In the genomic region with DNA sequence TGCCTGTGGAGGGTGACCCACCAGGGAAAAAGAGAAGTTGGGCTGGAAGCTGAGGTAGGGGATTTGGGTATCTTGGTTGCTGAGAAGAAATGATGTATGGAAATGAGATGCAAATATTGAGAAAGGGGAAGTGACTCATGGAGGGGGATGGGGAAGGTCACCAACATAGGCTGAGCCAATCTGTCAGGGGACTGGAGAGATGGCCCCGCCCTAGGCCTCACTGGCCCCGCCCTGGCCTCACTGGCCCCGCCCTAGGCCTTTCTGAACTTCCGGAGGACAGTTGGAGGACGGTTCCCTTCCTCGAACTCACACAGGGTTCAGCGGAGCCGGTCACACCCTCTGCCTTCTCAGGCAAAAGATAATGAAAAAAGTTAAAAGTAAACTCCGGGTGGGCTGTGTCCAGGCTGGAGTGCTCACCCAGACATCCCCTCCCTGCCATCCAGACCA, we compare ENCODE assay signal across 8 mouse cellular contexts. TPM values are rescaled to one million over a fixed set of nuclear protein-coding genes. Genes with fewer than 3 reads are reported as not detected.
DNase-seq lines count a peak whose midpoint lies in the region; ATAC-seq and TF ChIP-seq lines count a peak whose summit lies in the region.

No protein-coding gene starts in this region.

- H3K27me3 ChIP-seq in intestine, postnatal 0 days (replicated peaks; ENCODE audit: control insufficient read depth, insufficient read depth, low read length): no peaks in the 10 kb centered on the region
- H3K27me3 ChIP-seq in midbrain, embryonic 13.5 days: peaks cover 21% of the 10 kb centered on the region; the same call in 1 of the 2 replicates
- no peaks in the 10 kb centered on the region for H3K27me3 ChIP-seq in cerebellum, adult 2 months (ENCODE audit: control insufficient read depth, insufficient read depth, low read length)

- TF ChIP-seq POLR2A in cerebellum, adult 2 months (IDR thresholded peaks at IDR 0.05; ENCODE audit: borderline replicate concordance, insufficient read depth, low read length): no peak

- H3K9me3 ChIP-seq in intestine, postnatal 0 days (ENCODE audit: control insufficient read depth): no peaks in the 10 kb centered on the region
- no peaks in the 10 kb centered on the region for H3K9me3 ChIP-seq in midbrain, embryonic 13.5 days

- H3K4me3 ChIP-seq in intestine, postnatal 0 days (ENCODE audit: low read depth, low read length): no peak overlapping the region
- H3K4me3 ChIP-seq in midbrain, embryonic 13.5 days (replicated peaks): no peak overlapping the region
- no peak overlapping the region for H3K4me3 ChIP-seq in cerebellum, adult 2 months (replicated peaks; ENCODE audit: insufficient read depth, low read depth, low read length)

- no peak overlapping the region; the same call in 1 of the 2 replicates for H3K4me2 ChIP-seq in intestine, postnatal 0 days (replicated peaks; ENCODE audit: low read depth)
- no peak overlapping the region for H3K4me2 ChIP-seq in midbrain, embryonic 13.5 days (replicated peaks)

- 24% methylated on average over 9 of the region's 9 CpGs for WGBS in intestine, postnatal 0 days
- WGBS in midbrain, embryonic 13.5 days: 32% methylated on average over 9 of the region's 9 CpGs
- 47% methylated on average over 9 of the region's 9 CpGs for WGBS in cerebellum, adult 2 months

- no peak overlapping the region for H3K9ac ChIP-seq in intestine, postnatal 0 days (ENCODE audit: low read depth, low read length)
- H3K9ac ChIP-seq in midbrain, embryonic 13.5 days (replicated peaks): no peak overlapping the region

- TF ChIP-seq CTCF in intestine, postnatal 0 days (IDR thresholded peaks at IDR 0.05; ENCODE audit: low read depth): no peak
- TF ChIP-seq CTCF in cerebellum, adult 2 months (IDR thresholded peaks at IDR 0.05; ENCODE audit: borderline replicate concordance, insufficient read depth, low read depth, low read length): no peak

- no peaks in the 10 kb centered on the region for H3K36me3 ChIP-seq in intestine, postnatal 0 days (ENCODE audit: control insufficient read depth, insufficient read depth)
- no peaks in the 10 kb centered on the region for H3K36me3 ChIP-seq in midbrain, embryonic 13.5 days

- ATAC-seq in common myeloid progenitor, adult 5-6 weeks (replicated peaks; ENCODE audit: low read depth, poor library complexity, severe bottlenecking): peak; percentile 84
- ATAC-seq in intestine, postnatal 0 days: peak; percentile 77
- peak; percentile 18; the same call in 1 of the 2 replicates for ATAC-seq in midbrain, embryonic 13.5 days

- H3K4me1 ChIP-seq in intestine, postnatal 0 days (replicated peaks; ENCODE audit: control insufficient read depth, insufficient read depth, low read length): no peaks in the 10 kb centered on the region
- H3K4me1 ChIP-seq in midbrain, embryonic 13.5 days (replicated peaks): peaks cover 11% of the 10 kb centered on the region; the same call in 1 of the 2 replicates
- H3K4me1 ChIP-seq in cerebellum, adult 2 months (ENCODE audit: control insufficient read depth, insufficient read depth, low read length): no peaks in the 10 kb centered on the region

- peak; percentile 54 for DNase-seq in gastrocnemius, adult 18-20 months (ENCODE audit: low spot score)
- DNase-seq in gastrocnemius, postnatal 4 days (ENCODE audit: low spot score in 2 of 2): no peak
- DNase-seq in CD4-positive helper T cell, adult 2 months (ENCODE audit: low read depth, low spot score): peak; percentile 55
- no peak for DNase-seq in cerebellum, adult 2 months
- DNase-seq in layer of hippocampus, postnatal 36 days: no peak

- H3K27ac ChIP-seq in intestine, postnatal 0 days (ENCODE audit: low read depth, low read length): no peak overlapping the region
- H3K27ac ChIP-seq in midbrain, embryonic 13.5 days: no peak overlapping the region
- H3K27ac ChIP-seq in cerebellum, adult 2 months (ENCODE audit: insufficient read depth, low read length): no peak overlapping the region

RNA-seq across cellular contexts. Expression of a gene that starts 3.0 kb away (rescaled TPM):
- total RNA-seq in gastrocnemius, adult 18-20 months (2021): under 1 TPM; 0.23 to 0.64 TPM
- 1 to 10 TPM; 2.5 to 3.2 TPM for total RNA-seq in gastrocnemius, postnatal 4 days (2021)
- 1.6 and 2.6 TPM in 2 replicates for total RNA-seq in common myeloid progenitor, adult 5-6 weeks (2017)
- 2.1 and 2.2 TPM in 2 replicates for polyA plus RNA-seq in intestine, postnatal 0 days (2015; fragmentation: Nextera tagmentation; extraction: Ambion mirVana)
- 1.1 and 1.2 TPM in 2 replicates for polyA plus RNA-seq in midbrain, embryonic 13.5 days (2015; fragmentation: Nextera tagmentation; extraction: Ambion mirVana)
- 0.30 and 0.33 TPM in 2 replicates for polyA plus RNA-seq in cerebellum, adult 2 months (2012; rRNA removed)
- 1 to 10 TPM in 1 of 2 experiments, under 1 TPM in 1; 0.33 to 1.0 TPM for total RNA-seq in layer of hippocampus, postnatal 36 days (2021)

RNA-seq across cellular contexts. Expression of a gene that starts 10.2 kb away (rescaled TPM):
- total RNA-seq in gastrocnemius, adult 18-20 months (2021): 10 to 100 TPM; 11.6 to 19.4 TPM
- total RNA-seq in gastrocnemius, postnatal 4 days (2021): 10 to 100 TPM; 49.6 to 60.7 TPM
- 43.8 and 58.4 TPM in 2 replicates for total RNA-seq in common myeloid progenitor, adult 5-6 weeks (2017)
- 63.2 and 65.3 TPM in 2 replicates for polyA plus RNA-seq in intestine, postnatal 0 days (2015; fragmentation: Nextera tagmentation; extraction: Ambion mirVana)
- 123 and 129 TPM in 2 replicates for polyA plus RNA-seq in midbrain, embryonic 13.5 days (2015; fragmentation: Nextera tagmentation; extraction: Ambion mirVana)
- polyA plus RNA-seq in cerebellum, adult 2 months (2012; rRNA removed): 172 and 181 TPM in 2 replicates
- total RNA-seq in layer of hippocampus, postnatal 36 days (2021): 100 to 1,000 TPM; 276 to 279 TPM

RNA-seq across cellular contexts. Expression of a gene that starts 13.3 kb away (rescaled TPM):
- total RNA-seq in gastrocnemius, adult 18-20 months (2021): under 1 TPM; 0.16 to 0.21 TPM
- under 1 TPM; 0.32 to 0.39 TPM for total RNA-seq in gastrocnemius, postnatal 4 days (2021)
- total RNA-seq in common myeloid progenitor, adult 5-6 weeks (2017): 0.29 TPM in 1 of 2 replicates, not detected in the other
- 1.7 and 1.9 TPM in 2 replicates for polyA plus RNA-seq in intestine, postnatal 0 days (2015; fragmentation: Nextera tagmentation; extraction: Ambion mirVana)
- polyA plus RNA-seq in midbrain, embryonic 13.5 days (2015; fragmentation: Nextera tagmentation; extraction: Ambion mirVana): 0.30 TPM in 1 of 2 replicates, not detected in the other
- polyA plus RNA-seq in cerebellum, adult 2 months (2012; rRNA removed): 0.28 and 0.51 TPM in 2 replicates
- total RNA-seq in layer of hippocampus, postnatal 36 days (2021): not detected

RNA-seq across cellular contexts. Expression of a gene that starts 24.7 kb away (rescaled TPM):
- total RNA-seq in gastrocnemius, adult 18-20 months (2021): 1 to 10 TPM; 2.6 to 3.2 TPM
- total RNA-seq in gastrocnemius, postnatal 4 days (2021): 10 to 100 TPM; 22.8 to 31.3 TPM
- total RNA-seq in common myeloid progenitor, adult 5-6 weeks (2017): 35.0 and 43.9 TPM in 2 replicates
- 19.4 and 21.0 TPM in 2 replicates for polyA plus RNA-seq in intestine, postnatal 0 days (2015; fragmentation: Nextera tagmentation; extraction: Ambion mirVana)
- 119 and 133 TPM in 2 replicates for polyA plus RNA-seq in midbrain, embryonic 13.5 days (2015; fragmentation: Nextera tagmentation; extraction: Ambion mirVana)
- polyA plus RNA-seq in cerebellum, adult 2 months (2012; rRNA removed): 55.3 and 61.4 TPM in 2 replicates
- 10 to 100 TPM; 42.9 to 54.3 TPM for total RNA-seq in layer of hippocampus, postnatal 36 days (2021)

RNA-seq across cellular contexts. Expression of a gene that starts 41.3 kb away (rescaled TPM):
- 10 to 100 TPM; 11.9 to 13.7 TPM for total RNA-seq in gastrocnemius, adult 18-20 months (2021)
- 10 to 100 TPM; 41.4 to 47.0 TPM for total RNA-seq in gastrocnemius, postnatal 4 days (2021)
- total RNA-seq in common myeloid progenitor, adult 5-6 weeks (2017): 3.2 and 3.6 TPM in 2 replicates
- polyA plus RNA-seq in intestine, postnatal 0 days (2015; fragmentation: Nextera tagmentation; extraction: Ambion mirVana): 79.0 and 92.1 TPM in 2 replicates
- 87.5 and 99.4 TPM in 2 replicates for polyA plus RNA-seq in midbrain, embryonic 13.5 days (2015; fragmentation: Nextera tagmentation; extraction: Ambion mirVana)
- 28.3 and 32.5 TPM in 2 replicates for polyA plus RNA-seq in cerebellum, adult 2 months (2012; rRNA removed)
- 10 to 100 TPM; 23.1 TPM for total RNA-seq in layer of hippocampus, postnatal 36 days (2021)

Comparison
In these comparisons a context has a peak if more than half of its experiments do, and no peak if none do; other contexts are left out.
1. DNase-seq: peak in gastrocnemius, adult 18-20 months (single experiment) and CD4-positive helper T cell, adult 2 months (single experiment); none in gastrocnemius, postnatal 4 days (0 of 2), cerebellum, adult 2 months (0 of 2) and layer of hippocampus, postnatal 36 days (0 of 2).
2. ATAC-seq: peak in every context shown above with its lines; median percentile 84 in common myeloid progenitor, adult 5-6 weeks; 77 in intestine, postnatal 0 days; 18 in midbrain, embryonic 13.5 days.